Mouse (Mus musculus): ENCODE data around the gene Agbl4. TPM values are rescaled to one million over a fixed set of nuclear protein-coding genes. Genes with fewer than 3 reads are reported as not detected.
"Not testable (repeated sequence)": the region's sequence is repeated elsewhere in the genome, so short reads cannot be mapped to it uniquely, and the experiment has no call there.

Gene Agbl4
- total RNA-seq, 2 experiments from 2014 or later, result not detected

- intact Hi-C loops (cut with DNase I; ENCODE audit: low total_unique reads), result no loop called here
- DNase-seq, result no peak
These were observed 482.4 kb downstream of the Agbl4 start for GRCm38 (mm10) chr4:110879719-110880443.

- intact Hi-C loops (cut with DNase I; ENCODE audit: low total_unique reads), result no loop called here
- no peak for DNase-seq
These were observed 518.6 kb downstream of the Agbl4 start for GRCm38 (mm10) chr4:110916061-110916460.

GRCm38 (mm10) chr4:110916565-110916964 is 519.1 kb downstream of the Agbl4 start:
- DNase-seq, result no peak
- intact Hi-C loops (cut with DNase I; ENCODE audit: low total_unique reads), result no loop called here

GRCm38 (mm10) chr4:110921013-110921412 is 523.6 kb downstream of the Agbl4 start:
- no peak for DNase-seq
- intact Hi-C loops (cut with DNase I; ENCODE audit: low total_unique reads), result no loop called here

GRCm38 (mm10) chr4:111001641-111002040 is 604.2 kb downstream of the Agbl4 start:
- no peak for DNase-seq
- intact Hi-C loops (cut with DNase I; ENCODE audit: low total_unique reads), result no loop called here

- intact Hi-C loops (cut with DNase I; ENCODE audit: low total_unique reads), result no loop called here
- DNase-seq, result no peak
These were observed 607.4 kb downstream of the Agbl4 start for GRCm38 (mm10) chr4:111004719-111005479.

GRCm38 (mm10) chr4:111019376-111019775 is 621.9 kb downstream of the Agbl4 start:
- DNase-seq, result no peak
- intact Hi-C loops (cut with DNase I; ENCODE audit: low total_unique reads), result no loop called here

GRCm38 (mm10) chr4:111067330-111067729 is 669.9 kb downstream of the Agbl4 start:
- intact Hi-C loops (cut with DNase I; ENCODE audit: low total_unique reads), result no loop called here
- no peak for DNase-seq

GRCm38 (mm10) chr4:111073738-111074497 is 676.5 kb downstream of the Agbl4 start:
- intact Hi-C loops (cut with DNase I; ENCODE audit: low total_unique reads), result no loop called here
- DNase-seq, result no peak

GRCm38 (mm10) chr4:111074701-111075154 is 677.3 kb downstream of the Agbl4 start:
- intact Hi-C loops (cut with DNase I; ENCODE audit: low total_unique reads), result no loop called here
- no peak for DNase-seq

GRCm38 (mm10) chr4:111077810-111078209 is 680.3 kb downstream of the Agbl4 start:
- intact Hi-C loops (cut with DNase I; ENCODE audit: low total_unique reads), result no loop called here
- DNase-seq, result no peak

GRCm38 (mm10) chr4:111085330-111085729 is 687.9 kb downstream of the Agbl4 start:
- no peak for DNase-seq

GRCm38 (mm10) chr4:111136217-111137147 is 739.0 kb downstream of the Agbl4 start:
- DNase-seq, result no peak
- intact Hi-C loops (cut with DNase I; ENCODE audit: low total_unique reads), result no loop called here

More at GRCm38 (mm10) chr4:111085330-111085729, 687.9 kb downstream of the Agbl4 start:
- intact Hi-C loops (cut with DNase I; ENCODE audit: low total_unique reads), result no loop called here

- DNase-seq, result no peak
- intact Hi-C loops (cut with DNase I; ENCODE audit: low total_unique reads), result no loop called here
These were observed 750.3 kb downstream of the Agbl4 start for GRCm38 (mm10) chr4:111147748-111148147.

GRCm38 (mm10) chr4:111155859-111156258 is 758.4 kb downstream of the Agbl4 start:
- DNase-seq, result no peak
- intact Hi-C loops (cut with DNase I; ENCODE audit: low total_unique reads), result no loop called here

GRCm38 (mm10) chr4:111181478-111181877 is 784.0 kb downstream of the Agbl4 start:
- no peak for DNase-seq
- intact Hi-C loops (cut with DNase I; ENCODE audit: low total_unique reads), result no loop called here

- intact Hi-C loops (cut with DNase I; ENCODE audit: low total_unique reads), result no loop called here
- DNase-seq, result no peak
These were observed 802.6 kb downstream of the Agbl4 start for GRCm38 (mm10) chr4:111200100-111200499.

- DNase-seq, result no peak
- intact Hi-C loops (cut with DNase I; ENCODE audit: low total_unique reads), result no loop called here
These were observed 817.8 kb downstream of the Agbl4 start for GRCm38 (mm10) chr4:111215191-111215762.

GRCm38 (mm10) chr4:111219030-111219429 is 821.6 kb downstream of the Agbl4 start:
- intact Hi-C loops (cut with DNase I; ENCODE audit: low total_unique reads); DNase-seq: not testable (repeated sequence)

All from gastrocnemius, postnatal 14 days (tissue).